Mouse (Mus musculus): ENCODE results near the gene B4galt2.

The B4galt2 gene

GRCm38 (mm10) chr4:117882701-117883691, at the start of gene B4galt2:
Gene B4galt2 (minus strand): TSS chr4:117883487.
- DNase-seq (ENCODE audit: low spot score in 2 of 2), result peak; percentile 18 to 25

- DNase-seq (ENCODE audit: low spot score in 2 of 2), result peak; percentile 72
These were observed 46.1 kb upstream of the B4galt2 start, which contains the start of gene Artn for GRCm38 (mm10) chr4:117929391-117929881. Gene Artn (minus strand): TSS chr4:117929763.

GRCm38 (mm10) chr4:117928699-117929241, 45.5 kb upstream of the B4galt2 start:
- DNase-seq (ENCODE audit: low spot score in 2 of 2), result peak; percentile 65 to 71

GRCm38 (mm10) chr4:117928234-117928633, 44.9 kb upstream of the B4galt2 start:
- no peak for DNase-seq (ENCODE audit: low spot score in 2 of 2)

GRCm38 (mm10) chr4:117926545-117927482, 43.5 kb upstream of the B4galt2 start:
- no peak for DNase-seq (ENCODE audit: low spot score in 2 of 2)

GRCm38 (mm10) chr4:117924916-117925315, 41.6 kb upstream of the B4galt2 start:
- DNase-seq (ENCODE audit: low spot score in 2 of 2), result no peak

GRCm38 (mm10) chr4:117923450-117923849, 40.2 kb upstream of the B4galt2 start:
- no peak for DNase-seq (ENCODE audit: low spot score in 2 of 2)

- DNase-seq (ENCODE audit: low spot score in 2 of 2), result no peak
These were observed 38.1 kb upstream of the B4galt2 start for GRCm38 (mm10) chr4:117921358-117921757.

GRCm38 (mm10) chr4:117918762-117919161, 35.5 kb upstream of the B4galt2 start:
- DNase-seq (ENCODE audit: low spot score in 2 of 2), result no peak

- DNase-seq (ENCODE audit: low spot score in 2 of 2), result no peak
These were observed 35.0 kb upstream of the B4galt2 start for GRCm38 (mm10) chr4:117918261-117918660.

- no peak for DNase-seq (ENCODE audit: low spot score in 2 of 2)
These were observed 34.6 kb upstream of the B4galt2 start for GRCm38 (mm10) chr4:117917847-117918246.

GRCm38 (mm10) chr4:117917402-117917801, 34.1 kb upstream of the B4galt2 start:
- no peak for DNase-seq (ENCODE audit: low spot score in 2 of 2)

- no peak for DNase-seq (ENCODE audit: low spot score in 2 of 2)
These were observed 33.1 kb upstream of the B4galt2 start for GRCm38 (mm10) chr4:117916386-117916785.

- DNase-seq (ENCODE audit: low spot score in 2 of 2), result no peak
These were observed 32.3 kb upstream of the B4galt2 start for GRCm38 (mm10) chr4:117915489-117916105.

- DNase-seq (ENCODE audit: low spot score in 2 of 2), result peak; percentile 90 to 95
These were observed 31.5 kb upstream of the B4galt2 start, which contains the start of gene Ipo13 for GRCm38 (mm10) chr4:117914591-117915442. Gene Ipo13 (minus strand): TSS chr4:117914999.

GRCm38 (mm10) chr4:117914031-117914430, 30.7 kb upstream of the B4galt2 start:
- no peak for DNase-seq (ENCODE audit: low spot score in 2 of 2)

- DNase-seq (ENCODE audit: low spot score in 2 of 2), result no peak
These were observed 30.1 kb upstream of the B4galt2 start for GRCm38 (mm10) chr4:117913421-117913820.

- no peak for DNase-seq (ENCODE audit: low spot score in 2 of 2)
These were observed 29.5 kb upstream of the B4galt2 start for GRCm38 (mm10) chr4:117912685-117913273.

- DNase-seq (ENCODE audit: low spot score in 2 of 2), result no peak
These were observed 28.9 kb upstream of the B4galt2 start for GRCm38 (mm10) chr4:117912131-117912561.
